Mouse (Mus musculus) Patski (cell line): Measurements from ENCODE around the gene Wnt8b. TPM values are rescaled to one million over a fixed set of nuclear protein-coding genes. Genes with fewer than 3 reads are reported as not detected.

ENCODE experiments used
- ATAC-seq: fragments of 100-300 bp; one replicate; pipeline ENCODE4 v1.8.0; 2021
- CTCF ChIA-PET: fragments of 350-600 bp; sonication (Branson Sonifier 250); formaldehyde crosslinking; loops from one replicate; lab custom pipeline; 2022; ENCODE audit warnings: inconsistent platforms; lab: Charles Lee
- POLR2A ChIA-PET: fragments of 350-600 bp; sonication (Branson Sonifier 250); formaldehyde crosslinking; loops from one replicate; lab custom pipeline; 2022; ENCODE audit warnings: antibody characterized with exemption, inconsistent platforms; lab: Charles Lee
- DNase-seq: peaks from one replicate; pipeline ENCODE4 v3.0.0-alpha.2; 2011; ENCODE audit warnings: low read depth, low spot score
- H3K27me3 ChIP-seq: fragments of 371-371 bp; one replicate; pipeline ENCODE4 v1.5.1; 2021
- CTCF ChIP-seq: fragments of 100-300 bp; IDR thresholded peaks from one replicate; pipeline ENCODE4 v1.5.1; 2021
- in situ Hi-C: fragments of 300-500 bp; cut with MboI; formaldehyde crosslinking; loops from 3 replicates; pipeline ENCODE4 v1.11.1; 2018; ENCODE audit warnings: low pct_unique_long_range_greater_than_20kb, mixed read lengths
- polyA plus RNA-seq: library from polyadenylated mRNA; unstranded; gene quantifications from one replicate; pipeline ENCODE4 v1.2.3, GENCODE M21; 2021

Gene Wnt8b
- polyA plus RNA-seq, 1 experiment from 2014 or later: 0.15 TPM

- no peak for TF ChIP-seq CTCF
- DNase-seq (no peak), ATAC-seq (no peak)
- ChIA-PET CTCF (interaction anchor here (1.6 to 2.6 kb wide), 2 partner anchors 14 to 43 kb away, joined by 9 to 24 read pairs; no protein-coding TSS in a partner anchor), POLR2A (interaction anchor here (1.0 kb wide), 1 partner anchor 18 kb away, joined by 3 read pairs; no protein-coding TSS in a partner anchor)
- H3K27me3 ChIP-seq: no peaks in the 10 kb centered on the region
- in situ Hi-C loops: no loop called here
These were observed 25.9 kb downstream of the Wnt8b start for GRCm38 (mm10) chr19:44519152-44519551.

GRCm38 (mm10) chr19:44525551-44526205 is 32.4 kb downstream of the Wnt8b start:
- CTCF ChIA-PET: interaction anchor here (1.8 kb wide), 1 partner anchor 52 kb away, joined by 5 read pairs; no protein-coding TSS in a partner anchor
- ATAC-seq (no peak), DNase-seq (no peak)
- in situ Hi-C loops: no loop called here
- no peaks in the 10 kb centered on the region for H3K27me3 ChIP-seq
- POLR2A ChIA-PET: no interaction called here
- TF ChIP-seq CTCF: no peak

GRCm38 (mm10) chr19:44530018-44530417 is 36.7 kb downstream of the Wnt8b start:
- POLR2A ChIA-PET: interaction anchor here (1.4 kb wide), 1 partner anchor 11 kb away, joined by 3 read pairs; no protein-coding TSS in a partner anchor
- ATAC-seq: no peak
- no peak for TF ChIP-seq CTCF
- DNase-seq: no peak
- peaks cover 1% of the 10 kb centered on the region for H3K27me3 ChIP-seq
- CTCF ChIA-PET: interaction anchor here (0.8 to 8.0 kb wide), 5 partner anchors 14 to 55 kb away, joined by 3 to 58 read pairs (median 3); partner anchors contain the start of gene Sec31b
- in situ Hi-C loops: no loop called here

- DNase-seq (no peak), ATAC-seq (no peak)
- in situ Hi-C loops: loop anchor here (5.0 kb wide), 1 partner anchor 163 kb away; no protein-coding TSS in a partner anchor
- H3K27me3 ChIP-seq: peaks cover 3% of the 10 kb centered on the region
- peak; percentile 82 for TF ChIP-seq CTCF
- POLR2A ChIA-PET: no interaction called here
- CTCF ChIA-PET: interaction anchor here (0.8 to 8.0 kb wide), 6 partner anchors 12 to 76 kb away, joined by 3 to 58 read pairs (median 4); no protein-coding TSS in a partner anchor
These were observed 42.1 kb downstream of the Wnt8b start for GRCm38 (mm10) chr19:44535376-44535775.

GRCm38 (mm10) chr19:44537416-44537815 is 44.1 kb downstream of the Wnt8b start:
- CTCF ChIA-PET: no interaction called here
- in situ Hi-C loops: loop anchor here (5.0 kb wide), 1 partner anchor 165 kb away; no protein-coding TSS in a partner anchor
- H3K27me3 ChIP-seq: peaks cover 3% of the 10 kb centered on the region
- POLR2A ChIA-PET: interaction anchor here (0.9 kb wide), 1 partner anchor 19 kb away, joined by 3 read pairs; no protein-coding TSS in a partner anchor
- TF ChIP-seq CTCF: no peak
- ATAC-seq: no peak
- DNase-seq: no peak

- in situ Hi-C loops: loop anchor here (5.0 kb wide), 1 partner anchor 65 kb away; no protein-coding TSS in a partner anchor
- ATAC-seq (no peak), DNase-seq (no peak)
- ChIA-PET POLR2A (no interaction called here), CTCF (interaction anchor here (1.0 kb wide), 1 partner anchor 121 kb away, joined by 4 read pairs; no protein-coding TSS in a partner anchor)
- TF ChIP-seq CTCF: no peak
- H3K27me3 ChIP-seq: no peaks in the 10 kb centered on the region
These were observed 49.5 kb downstream of the Wnt8b start for GRCm38 (mm10) chr19:44542694-44543178.

GRCm38 (mm10) chr19:44544372-44544771 is 51.1 kb downstream of the Wnt8b start:
- TF ChIP-seq CTCF: no peak
- in situ Hi-C loops: loop anchor here (5.0 kb wide), 1 partner anchor 67 kb away; no protein-coding TSS in a partner anchor
- DNase-seq (no peak), ATAC-seq (no peak)
- H3K27me3 ChIP-seq: no peaks in the 10 kb centered on the region
- CTCF ChIA-PET: interaction anchor here (0.6 to 2.7 kb wide), 14 partner anchors 11 to 383 kb away, joined by 3 to 7 read pairs (median 4); no protein-coding TSS in a partner anchor
- POLR2A ChIA-PET: no interaction called here

- TF ChIP-seq CTCF: peak; percentile 94
- ChIA-PET CTCF (interaction anchor here (0.6 to 2.7 kb wide), 16 partner anchors 12 to 383 kb away, joined by 3 to 7 read pairs (median 4); no protein-coding TSS in a partner anchor), POLR2A (no interaction called here)
- in situ Hi-C loops: loop anchor here (5.0 kb wide), 1 partner anchor 67 kb away; no protein-coding TSS in a partner anchor
- ATAC-seq: no peak
- DNase-seq: no peak
- no peaks in the 10 kb centered on the region for H3K27me3 ChIP-seq
These were observed 51.5 kb downstream of the Wnt8b start for GRCm38 (mm10) chr19:44544775-44545174.

- no peak for DNase-seq
These were observed 52.2 kb downstream of the Wnt8b start, which contains the start of gene Sec31b for GRCm38 (mm10) chr19:44545321-44546041. Sec31b (minus strand) TSS chr19:44545864.

GRCm38 (mm10) chr19:44552731-44553130 is 59.5 kb downstream of the Wnt8b start, which contains the start of gene Gm20538:
Gm20538 (minus strand) TSS chr19:44552831.
- in situ Hi-C loops: no loop called here
- DNase-seq: no peak

More at GRCm38 (mm10) chr19:44545321-44546041, 52.2 kb downstream of the Wnt8b start, which contains the start of gene Sec31b:
- in situ Hi-C loops: no loop called here
- no peak for ATAC-seq
- ChIA-PET POLR2A (no interaction called here), CTCF (interaction anchor here (1.0 to 2.7 kb wide), 7 partner anchors 14 to 265 kb away, joined by 3 to 6 read pairs (median 3); no protein-coding TSS in a partner anchor)
- TF ChIP-seq CTCF: no peak
- H3K27me3 ChIP-seq: no peaks in the 10 kb centered on the region

More at GRCm38 (mm10) chr19:44552731-44553130, 59.5 kb downstream of the Wnt8b start, which contains the start of gene Gm20538:
- ATAC-seq: no peak
- H3K27me3 ChIP-seq: no peaks in the 10 kb centered on the region
- no peak for TF ChIP-seq CTCF
- CTCF ChIA-PET: no interaction called here
- POLR2A ChIA-PET: interaction anchor here (2.2 kb wide), 1 partner anchor 10 kb away, joined by 14 read pairs; the partner anchor contains the start of gene Hif1an
